Mouse (Mus musculus) layer of hippocampus, adult 18-20 months (tissue): ENCODE measurements around the gene Rrp7a. TPM values are rescaled to one million over a fixed set of nuclear protein-coding genes. Genes with fewer than 3 reads are reported as not detected.
A peak's percentile ranks its signal among the peaks of the same experiment; 100 is the strongest.
"Not testable (repeated sequence)": the region's sequence is repeated elsewhere in the genome, so short reads cannot be mapped to it uniquely, and the experiment has no call there.

Source experiments
- DNase-seq, 2 experiments: peaks; one replicate each; pipeline ENCODE4 v3.0.0; 2022; ENCODE audit warnings: low spot score in 2 of 2
- total RNA-seq, 2 experiments: library from RNA; stranded (reverse); gene quantifications; 2 replicates each; pipeline ENCODE4 v1.2.3; 2021

Rrp7a gene
- total RNA-seq, 2 experiments from 2014 or later = 163 to 164 TPM

DNA sequence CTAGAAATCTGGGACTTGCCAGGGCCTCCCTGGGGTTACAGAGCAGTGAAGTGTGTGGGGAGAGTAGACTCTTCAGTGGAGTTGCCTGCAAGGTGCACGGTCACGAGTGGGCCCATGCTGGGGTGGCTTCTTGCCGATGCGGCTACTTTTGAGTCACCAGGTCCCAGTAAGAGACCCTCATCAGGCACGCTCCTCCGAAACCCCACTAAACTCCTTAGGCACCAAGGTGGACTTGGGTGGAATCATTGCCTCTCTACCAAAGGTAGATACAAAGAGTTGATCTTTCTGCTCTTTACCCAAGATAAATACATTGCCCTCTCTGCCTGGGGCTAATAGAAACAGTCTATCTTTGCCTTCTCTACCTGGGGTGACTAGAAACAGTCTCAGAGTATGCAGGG is 35.1 kb upstream of the Rrp7a start:
- no peak for DNase-seq

DNA sequence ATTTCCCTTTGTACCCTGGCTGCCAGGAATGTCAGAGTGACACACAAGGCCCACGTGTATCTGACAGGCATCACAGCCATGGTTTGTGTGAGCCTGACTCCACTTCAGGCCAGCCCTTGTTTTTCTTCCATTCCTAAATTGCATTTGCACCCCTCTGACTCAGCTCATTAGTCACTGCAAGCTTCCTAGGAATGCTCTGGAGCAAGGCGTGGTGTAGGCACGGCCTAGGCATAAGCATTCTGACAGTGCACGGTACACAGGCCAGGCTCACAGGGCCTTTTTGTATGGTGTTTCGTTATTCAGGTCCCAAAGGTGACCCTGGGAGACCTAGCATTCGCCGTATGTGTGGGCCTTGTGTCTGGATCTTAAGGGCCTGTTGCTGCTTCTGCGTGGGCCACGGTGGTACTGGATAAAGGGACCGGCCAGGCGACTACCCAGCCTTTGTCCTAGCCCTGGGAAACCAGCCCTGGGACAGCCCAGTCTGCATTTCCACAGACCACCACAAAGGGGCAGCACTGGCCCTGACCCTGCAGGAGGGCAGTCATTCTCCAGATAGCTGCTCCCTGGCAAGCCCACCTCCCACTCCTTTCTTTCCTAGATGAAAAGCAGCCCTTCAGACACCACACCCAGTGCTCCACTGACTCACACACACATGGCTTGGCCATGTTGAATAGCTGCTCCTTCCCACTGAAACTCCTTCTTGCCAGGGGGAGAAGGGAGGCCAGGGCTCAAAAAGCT is 34.5 kb upstream of the Rrp7a start:
- peak in 1 of 2 experiments; percentile 38 for DNase-seq

DNA sequence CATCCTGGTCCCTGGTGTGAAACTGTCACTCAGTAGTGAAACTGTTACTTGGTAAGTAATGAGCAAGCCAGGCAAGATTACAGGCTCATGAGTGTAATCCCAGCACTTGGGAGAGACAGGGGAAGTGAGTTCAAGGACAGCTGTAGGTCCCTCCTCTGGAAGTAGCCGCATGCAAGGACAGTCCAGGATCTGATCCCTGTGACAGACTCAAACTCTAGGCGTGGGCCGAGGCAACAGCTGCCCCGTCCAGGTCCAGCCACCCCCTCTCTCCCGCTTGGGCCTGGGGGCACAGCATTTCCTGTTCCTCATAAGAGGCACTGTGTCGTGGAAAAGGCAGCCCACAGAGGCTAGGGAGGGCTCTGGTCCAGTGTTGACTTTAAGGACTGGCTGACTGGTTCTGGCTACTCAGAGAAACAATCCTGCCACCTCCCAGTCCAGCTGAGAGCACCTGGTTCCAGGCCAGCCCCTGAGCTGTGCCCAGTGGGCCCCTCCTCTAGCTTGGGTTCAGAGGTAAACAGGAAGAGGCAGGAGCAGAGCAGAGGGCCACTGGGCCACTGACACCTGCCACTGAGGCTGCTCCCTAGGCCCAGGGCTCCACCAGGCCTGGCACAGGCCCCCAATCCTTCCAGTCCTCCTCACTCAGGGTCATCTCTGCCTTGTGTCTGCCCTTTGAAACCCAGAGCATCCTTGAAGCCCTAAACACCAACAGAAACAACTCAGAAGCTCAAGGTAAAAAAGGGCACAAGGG is 33.2 kb upstream of the Rrp7a start:
- no peak for DNase-seq

DNA sequence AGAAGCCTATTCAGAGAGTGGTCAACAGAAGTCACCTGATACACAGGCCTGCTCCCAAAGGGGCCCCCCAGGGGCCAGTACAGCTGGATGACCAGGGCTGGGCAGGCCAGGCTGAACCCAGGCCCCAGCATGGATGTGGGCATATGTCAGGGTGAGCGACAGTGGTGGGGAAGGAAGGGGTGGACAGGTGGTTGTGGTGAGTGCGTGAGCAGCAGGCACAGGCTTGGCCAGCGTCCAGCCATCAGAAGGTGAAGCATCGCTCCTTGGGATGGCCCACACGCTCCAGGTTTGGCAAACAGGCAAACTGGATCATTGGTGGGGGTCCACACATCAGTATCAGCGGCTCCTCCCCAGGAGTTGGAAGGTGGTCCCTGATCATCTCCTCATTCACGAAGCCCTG is 31.7 kb upstream of the Rrp7a start:
- DNase-seq = no peak

DNA sequence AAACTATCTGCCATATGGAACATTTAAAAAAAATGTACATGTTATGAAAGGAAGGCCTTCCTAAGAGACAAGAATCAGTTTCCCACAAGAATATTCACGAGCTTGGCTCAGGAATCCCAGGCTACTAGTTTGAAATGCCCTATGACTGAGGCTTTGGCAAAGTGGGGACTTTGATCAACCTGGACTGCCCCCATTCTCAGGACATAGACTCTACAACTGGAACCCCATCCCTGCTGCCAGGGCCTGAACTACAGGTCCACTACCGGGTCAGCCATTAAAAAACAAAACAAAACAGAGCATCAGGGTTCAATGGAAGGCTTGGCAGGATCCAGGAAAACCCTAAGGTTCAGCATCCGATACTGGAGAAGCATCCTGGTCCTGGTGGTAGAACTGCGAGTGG is 28.1 kb upstream of the Rrp7a start:
- DNase-seq = no peak

DNA sequence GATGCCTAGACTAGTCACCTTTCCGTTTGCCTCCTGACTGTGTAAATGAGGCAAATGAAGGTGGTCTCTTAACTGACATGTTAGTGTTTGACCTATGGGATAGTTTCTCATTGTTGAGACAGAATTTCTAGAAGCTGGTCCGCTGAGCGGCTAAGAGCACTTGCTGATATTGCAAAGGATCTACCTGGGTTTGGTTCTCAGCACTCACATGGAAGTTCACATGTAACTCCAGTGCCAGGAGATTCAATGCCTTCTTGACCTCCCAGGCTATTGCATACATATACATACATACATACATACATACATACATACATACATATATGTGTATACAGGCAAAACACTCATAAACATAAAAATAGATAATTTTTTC is 27.5 kb upstream of the Rrp7a start:
- no peak for DNase-seq

DNA sequence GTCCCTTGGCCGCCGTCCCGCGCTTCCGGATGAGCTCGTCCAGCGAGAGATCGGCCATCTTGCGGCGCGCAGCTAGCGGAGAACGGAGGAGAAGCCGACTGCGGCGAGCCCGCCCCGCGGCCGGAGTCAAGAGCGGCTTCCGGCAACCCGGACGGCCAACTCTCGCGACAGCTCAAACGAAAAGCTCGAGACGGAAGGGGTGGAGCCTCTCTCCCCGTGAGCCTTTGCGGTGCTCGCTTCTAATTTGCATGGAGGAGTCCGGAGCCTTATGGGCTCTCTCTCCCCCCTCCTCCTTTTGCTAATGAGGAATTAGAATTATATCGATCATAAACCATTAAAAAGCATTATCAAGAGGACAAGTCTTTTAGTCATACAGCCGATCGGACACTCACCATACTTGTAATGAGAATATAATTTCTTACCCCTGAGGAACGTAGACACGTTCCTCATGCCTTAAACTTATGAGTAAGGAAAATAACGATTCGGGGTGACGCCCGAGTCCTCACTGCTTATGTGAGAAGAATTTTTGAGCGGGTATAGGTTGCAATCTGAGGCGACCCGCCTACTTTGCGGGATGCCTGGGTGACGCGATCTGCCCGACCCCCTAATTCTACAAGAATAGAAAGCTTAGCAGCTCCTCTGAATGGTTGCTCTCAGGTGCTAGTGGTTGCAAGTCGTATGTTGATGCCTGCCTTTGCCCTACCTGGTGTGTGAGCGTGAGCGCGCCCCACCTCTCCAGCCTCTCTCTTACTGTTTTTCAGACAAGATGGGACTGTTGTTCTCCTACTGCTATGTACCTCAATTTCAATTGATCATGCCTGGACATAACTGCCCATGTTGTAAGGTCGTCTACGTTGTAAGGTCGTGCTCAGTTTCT is 26.8 kb upstream of the Rrp7a start, which contains the start of gene Poldip3:
Gene Poldip3, minus strand, starts transcription at position 189 of the 877 bp plus-strand sequence.
- peak; percentile 97 to 99 for DNase-seq

DNA sequence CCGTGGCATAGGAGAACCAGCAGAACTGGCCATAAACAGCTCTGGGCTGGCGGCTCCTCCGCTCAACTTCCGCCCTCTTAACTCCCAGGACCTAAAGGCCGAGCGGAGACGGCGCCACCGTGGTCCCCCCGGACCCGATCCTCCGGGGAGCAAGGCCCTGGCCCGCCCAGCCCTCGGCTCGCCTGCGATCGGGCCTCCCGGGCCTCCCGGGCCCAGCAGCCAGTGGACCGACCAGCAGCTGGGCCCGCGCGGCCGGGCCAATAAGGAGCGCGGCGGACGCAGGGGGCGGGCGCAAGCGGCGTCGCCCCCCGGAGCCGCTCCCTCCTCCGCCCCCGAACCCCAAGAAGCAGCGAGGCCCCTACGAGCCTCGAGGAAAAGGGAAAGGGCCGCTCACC is 26.2 kb upstream of the Rrp7a start:
- no peak for DNase-seq

DNA sequence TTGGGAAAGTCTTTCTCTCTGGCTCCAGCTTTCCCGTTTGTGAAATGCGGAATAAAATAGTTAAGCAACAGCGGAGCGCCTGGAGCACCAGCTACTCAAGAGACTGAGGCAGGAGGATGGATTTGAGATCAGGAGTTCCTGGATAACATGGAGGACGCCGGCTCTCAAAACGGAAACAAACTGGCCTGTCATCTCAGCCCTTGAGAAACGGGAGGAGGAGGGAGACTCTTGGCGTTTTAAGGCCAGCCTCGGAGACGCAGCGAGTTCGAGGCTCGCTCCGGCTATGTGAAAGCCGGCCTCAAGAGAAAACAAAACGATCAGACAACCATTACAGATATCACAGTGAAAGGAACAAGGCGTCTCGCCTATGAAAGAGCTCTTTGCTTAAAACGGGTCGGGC is 25.8 kb upstream of the Rrp7a start:
- DNase-seq = no peak

DNA sequence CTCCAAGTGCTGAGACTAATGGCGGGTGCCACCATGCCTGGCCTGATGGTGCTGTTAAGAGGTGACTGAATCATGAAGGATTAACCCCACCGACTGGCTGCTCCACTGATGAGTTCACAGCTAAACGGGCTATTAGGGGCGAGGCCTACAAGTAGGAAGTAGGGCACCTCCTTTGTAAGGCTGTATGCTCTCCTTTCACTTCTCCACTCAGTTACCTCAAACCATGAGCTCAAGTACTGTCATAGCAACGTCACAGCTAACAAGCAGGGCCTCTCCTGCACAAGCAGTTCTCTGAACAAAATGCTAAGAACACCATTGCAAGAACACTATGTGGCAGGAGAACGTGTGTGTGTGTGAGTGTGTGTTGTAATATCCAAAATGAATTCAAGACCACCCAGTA is 22.9 kb upstream of the Rrp7a start:
- DNase-seq = no peak

DNA sequence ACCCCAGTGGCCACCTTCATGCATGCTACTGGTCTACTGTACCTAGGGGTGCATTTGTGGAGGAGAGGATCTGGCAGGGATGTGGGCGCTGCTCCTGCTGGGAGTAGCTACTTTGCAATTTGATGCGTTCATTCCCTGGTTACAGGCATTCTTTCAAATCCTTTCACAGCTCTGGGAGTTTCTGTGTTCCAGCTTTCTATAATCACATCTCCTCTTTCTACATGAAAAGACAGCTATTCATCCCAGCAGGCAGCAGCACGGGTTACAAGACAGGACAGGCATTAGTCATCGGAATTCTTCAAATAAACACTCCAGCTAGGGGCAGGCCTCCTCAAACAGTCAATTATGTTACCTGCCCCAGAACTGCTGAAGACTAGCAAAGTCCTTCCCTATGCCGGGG is 20.3 kb upstream of the Rrp7a start:
- peak in 1 of 2 experiments; percentile 48 for DNase-seq

DNA sequence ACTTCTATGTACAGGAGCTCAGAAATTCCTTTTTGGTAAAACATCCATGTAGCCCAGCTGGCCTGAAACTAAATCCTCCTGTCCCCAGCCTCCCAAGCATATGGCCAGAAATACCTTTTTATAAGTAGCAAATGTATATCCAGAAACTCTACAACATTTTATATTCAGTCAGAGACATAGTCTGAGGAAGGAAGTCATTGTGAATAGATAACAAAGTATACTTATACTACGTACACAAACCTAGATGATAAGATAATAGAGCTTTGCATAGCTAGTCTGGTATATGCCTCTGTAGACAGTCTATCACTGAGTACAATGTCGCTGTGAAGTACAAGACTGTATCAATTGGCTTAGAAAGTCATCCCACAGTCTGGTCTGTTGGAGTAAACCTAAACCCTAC is 13.1 kb upstream of the Rrp7a start:
- DNase-seq = no peak

DNA sequence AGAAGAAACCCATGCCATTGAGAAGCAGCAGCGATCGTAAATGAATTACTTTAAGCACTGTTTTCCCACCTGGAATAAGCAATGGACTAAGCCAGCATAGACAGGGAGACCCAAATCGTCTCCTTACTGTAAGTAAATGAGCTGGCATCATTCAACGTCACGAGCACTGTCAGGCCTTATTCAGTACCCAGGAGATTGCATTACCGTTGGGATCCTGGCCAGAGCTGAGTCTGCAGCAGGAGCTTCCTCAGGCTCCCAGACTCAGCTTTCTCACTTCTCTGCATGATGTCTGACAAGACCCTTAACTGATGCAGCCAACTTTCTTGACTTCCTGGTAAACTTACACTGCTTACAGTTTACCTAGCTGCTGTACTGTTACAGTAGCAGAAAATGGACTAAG is 12.1 kb upstream of the Rrp7a start:
- no peak for DNase-seq

DNA sequence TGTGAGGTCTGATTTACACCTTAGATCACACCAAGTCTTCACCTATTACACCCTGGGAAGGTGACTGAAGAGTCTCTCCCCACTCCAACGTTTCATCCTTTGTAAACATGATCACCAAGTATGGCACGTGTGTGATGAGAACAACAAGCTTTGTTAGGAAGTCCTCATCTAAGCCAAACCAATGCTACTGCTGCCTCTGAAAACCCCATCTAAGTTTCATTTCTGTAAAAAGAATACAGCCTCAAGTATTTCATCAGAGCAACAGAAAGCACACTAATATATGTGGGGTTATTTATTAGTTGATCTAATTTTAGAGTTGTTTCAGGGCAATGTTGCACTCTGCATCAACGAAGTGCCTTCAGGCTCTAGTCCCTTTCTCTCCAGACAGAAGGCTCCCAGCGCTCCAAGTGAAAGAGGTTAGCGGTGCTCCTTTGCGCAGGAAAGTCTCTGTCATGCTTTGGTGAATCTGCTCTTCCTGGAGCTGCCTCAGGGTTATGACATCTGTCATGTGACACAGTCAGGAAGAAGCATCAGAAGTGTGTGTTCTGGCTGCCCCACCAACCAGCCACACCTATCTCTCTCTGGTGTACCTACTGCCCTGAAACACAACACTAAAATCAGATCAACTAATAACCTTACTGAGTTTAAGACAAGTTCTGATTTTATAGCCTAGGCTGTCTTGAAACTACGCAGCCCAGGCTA is 7.1 kb upstream of the Rrp7a start:
- no peak for DNase-seq

DNA sequence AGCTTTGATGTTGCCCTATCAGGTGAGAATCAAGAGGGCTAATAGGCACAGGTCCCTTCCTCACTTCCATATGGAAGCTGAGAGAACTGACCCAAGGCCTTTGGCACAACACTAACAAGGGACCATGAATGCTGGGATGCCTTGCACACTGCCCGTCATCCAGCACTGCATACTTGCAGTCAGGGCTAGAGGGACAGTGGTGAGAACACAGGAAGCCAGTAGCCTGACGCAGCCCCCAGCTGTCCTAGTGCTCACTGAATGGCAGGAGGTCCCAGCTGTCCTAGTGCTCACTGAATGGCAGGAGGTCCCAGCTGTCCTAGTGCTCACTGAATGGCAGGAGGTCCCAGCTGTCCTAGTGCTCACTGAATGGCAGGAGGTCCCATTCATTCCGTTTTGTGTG is 4.4 kb upstream of the Rrp7a start:
- DNase-seq = not testable (repeated sequence)

DNA sequence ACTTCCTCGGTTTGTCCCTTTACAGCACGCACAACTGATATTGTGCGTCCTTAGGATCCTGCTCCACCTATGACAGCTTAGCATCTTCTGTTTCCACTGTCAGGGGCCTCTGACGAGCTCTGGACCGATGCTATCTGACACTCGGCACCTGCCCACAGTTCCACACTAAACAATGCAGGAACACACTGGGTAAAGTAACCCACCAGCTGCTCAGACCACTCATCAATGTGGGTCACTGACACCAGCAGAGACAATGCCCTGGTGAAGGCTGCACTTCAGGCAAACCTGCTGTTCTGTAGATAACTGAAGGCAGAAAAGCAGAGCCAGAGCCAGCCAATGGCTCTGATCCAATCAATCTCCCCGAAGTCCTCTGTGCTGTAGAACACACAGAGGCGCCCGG is 4.0 kb upstream of the Rrp7a start:
- no peak for DNase-seq

DNA sequence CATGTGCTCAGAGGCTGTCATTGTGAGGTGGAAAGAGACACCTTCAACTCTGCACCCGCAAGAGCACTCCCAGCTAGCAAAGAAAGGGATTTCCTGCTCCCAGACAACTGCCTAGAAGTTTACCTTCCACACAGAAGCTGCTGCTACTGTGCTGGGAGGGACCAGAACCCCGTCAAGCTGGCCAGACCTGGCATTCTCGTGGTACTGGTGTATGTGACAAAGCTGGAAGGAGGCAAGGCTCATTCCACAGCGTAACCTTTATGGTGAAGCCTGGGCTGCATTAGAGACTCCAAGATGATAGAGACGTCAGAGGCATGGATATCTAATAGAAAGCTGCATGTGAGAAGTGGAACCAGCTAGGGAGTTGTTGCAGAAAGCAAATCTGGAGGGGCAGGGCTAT is 2.0 kb upstream of the Rrp7a start:
- DNase-seq = no peak

DNA sequence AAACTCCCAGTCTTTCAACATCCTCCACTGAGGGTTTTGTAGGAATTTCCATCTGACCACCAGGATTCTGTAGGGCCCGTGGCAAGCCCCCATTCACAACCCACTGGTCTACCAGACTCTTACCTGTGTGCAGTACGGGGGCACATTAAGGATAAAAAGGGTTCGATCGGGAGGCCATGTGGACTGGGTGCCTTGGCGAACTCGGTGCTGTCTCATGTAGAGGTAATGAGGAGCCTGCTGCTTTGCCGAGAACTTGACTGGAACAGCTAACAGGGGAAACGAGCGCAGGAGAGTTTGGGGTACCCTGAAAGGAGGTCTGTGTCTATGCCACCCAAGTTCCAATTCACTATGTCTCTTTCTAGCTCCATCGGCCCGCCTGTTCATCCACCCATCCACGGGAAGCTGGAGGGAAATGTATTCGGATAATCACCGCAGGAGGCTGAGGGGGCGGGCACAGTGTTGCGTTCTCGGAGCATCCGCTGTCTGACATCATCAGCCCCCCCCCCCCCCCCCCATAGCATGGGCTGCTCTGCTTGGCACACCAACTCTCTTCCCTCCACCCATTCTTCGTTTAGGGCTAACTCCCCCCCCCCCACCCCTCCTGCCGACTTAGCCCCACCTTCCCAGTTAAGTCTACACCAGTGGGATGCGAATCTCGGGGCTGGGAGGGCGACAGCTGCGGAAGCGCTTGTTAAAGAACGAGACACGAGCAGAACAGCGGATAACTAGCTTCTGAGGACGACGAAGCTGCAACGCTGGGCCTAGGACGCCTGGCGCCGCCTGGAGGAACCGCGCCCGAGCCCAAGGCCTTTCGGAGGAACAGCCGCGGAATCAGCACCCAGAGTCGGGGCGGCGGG is 664 bp downstream of the Rrp7a start:
- peak; percentile 43 to 80 for DNase-seq

DNA sequence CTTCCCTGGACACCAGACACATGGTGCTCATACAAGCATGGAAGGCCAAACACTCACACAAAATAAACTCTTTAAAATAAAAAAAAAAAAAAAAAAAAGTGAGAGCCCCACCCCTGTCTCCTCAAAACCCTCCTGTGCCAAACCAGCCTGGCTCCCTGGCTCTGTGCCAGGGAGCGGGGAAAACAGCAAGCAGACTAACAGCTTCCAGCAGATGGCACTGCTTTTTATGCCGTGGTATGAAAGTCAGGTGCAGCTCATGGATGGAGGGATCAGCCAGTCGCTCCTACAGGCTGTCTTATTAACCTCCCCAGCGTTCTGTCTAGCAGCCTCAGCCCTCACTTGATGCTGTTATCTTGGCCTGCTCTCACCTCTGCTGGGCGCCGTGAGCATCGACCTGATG is 4.2 kb downstream of the Rrp7a start:
- peak; percentile 56 to 78 for DNase-seq

DNA sequence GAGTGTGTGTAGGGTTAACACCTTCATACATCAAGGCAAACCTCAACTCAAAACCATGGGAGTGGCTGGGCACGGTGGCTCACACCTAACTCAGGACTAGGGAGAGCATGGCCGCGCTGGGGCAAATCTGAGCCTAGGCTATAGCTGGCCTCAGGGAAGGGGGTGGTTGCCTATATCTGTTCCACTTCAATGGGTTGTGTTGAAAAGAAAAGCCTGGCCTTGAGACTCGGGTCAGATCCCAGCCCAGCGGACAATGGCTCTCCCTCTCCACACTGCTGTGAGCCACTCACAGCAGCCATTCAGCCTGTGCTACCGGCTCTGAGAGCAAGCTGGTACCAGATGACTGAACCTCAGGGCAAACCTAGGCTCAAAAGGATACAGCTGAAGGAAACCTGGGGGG is 7.5 kb downstream of the Rrp7a start:
- no peak for DNase-seq
